10 mouse cellular contexts compared by ENCODE assay signal in genomic region chr13:51595404-51595803, GRCm38 (mm10). TPM values are rescaled to one million over a fixed set of nuclear protein-coding genes. Genes with fewer than 3 reads are reported as not detected.
DNase-seq lines count a peak whose midpoint lies in the region; ATAC-seq and TF ChIP-seq lines count a peak whose summit lies in the region.
"Had no signal": no experiment of that assay in that cellular context is flagged by ENCODE, and none has a peak within 500 bp of the region (broad histone marks: within the 10 kb centered on the region; RNA-seq: fewer than 3 reads in every experiment).

No protein-coding gene starts in this region.

- no peaks in the 10 kb centered on the region for H3K9me3 ChIP-seq in heart, embryonic 11.5 days (replicated peaks; ENCODE audit: control insufficient read depth, low read length)
- H3K9me3 ChIP-seq in neural tube, embryonic 11.5 days (ENCODE audit: control insufficient read depth, low read length): no peaks in the 10 kb centered on the region
- no peaks in the 10 kb centered on the region for H3K9me3 ChIP-seq in intestine, postnatal 0 days (ENCODE audit: control insufficient read depth)

- H3K36me3 ChIP-seq in heart, embryonic 11.5 days (ENCODE audit: control insufficient read depth, insufficient read depth, low read length): no peaks in the 10 kb centered on the region
- H3K36me3 ChIP-seq in neural tube, embryonic 11.5 days (ENCODE audit: control insufficient read depth, insufficient read depth, low read length): no peaks in the 10 kb centered on the region
- H3K36me3 ChIP-seq in intestine, postnatal 0 days (ENCODE audit: control insufficient read depth, insufficient read depth): no peaks in the 10 kb centered on the region

- 53% methylated on average over 11 of the region's 11 CpGs for WGBS in heart, embryonic 11.5 days (ENCODE audit: insufficient replicate concordance)
- 27% methylated on average over 11 of the region's 11 CpGs for WGBS in neural tube, embryonic 11.5 days
- WGBS in intestine, postnatal 0 days: 38% methylated on average over 11 of the region's 11 CpGs

- peaks cover 11% of the 10 kb centered on the region; the same call in 1 of the 2 replicates for H3K27me3 ChIP-seq in heart, embryonic 11.5 days (ENCODE audit: control insufficient read depth, insufficient read depth, low read length)
- H3K27me3 ChIP-seq in neural tube, embryonic 11.5 days (ENCODE audit: control insufficient read depth, insufficient read depth, low read length): no peaks in the 10 kb centered on the region
- H3K27me3 ChIP-seq in intestine, postnatal 0 days (replicated peaks; ENCODE audit: control insufficient read depth, insufficient read depth, low read length): peaks cover 12% of the 10 kb centered on the region; the same call in 1 of the 2 replicates

- no peak for ATAC-seq in heart, embryonic 11.5 days (replicated peaks; ENCODE audit: insufficient number of reproducible peaks, low FRiP score, low TSS enrichment)
- peak; percentile 38; the same call in 1 of the 2 replicates for ATAC-seq in neural tube, embryonic 11.5 days (ENCODE audit: insufficient read depth, low FRiP score, low TSS enrichment)
- no peak for ATAC-seq in intestine, postnatal 0 days

- no peaks in the 10 kb centered on the region for H3K4me1 ChIP-seq in heart, embryonic 11.5 days (ENCODE audit: control insufficient read depth, insufficient read depth, low read length)
- peaks cover 5% of the 10 kb centered on the region; the same call in 1 of the 2 replicates for H3K4me1 ChIP-seq in neural tube, embryonic 11.5 days (ENCODE audit: control insufficient read depth, insufficient read depth, low read length)
- H3K4me1 ChIP-seq in intestine, postnatal 0 days (replicated peaks; ENCODE audit: control insufficient read depth, insufficient read depth, low read length): no peaks in the 10 kb centered on the region

- TF ChIP-seq CTCF in intestine, postnatal 0 days (IDR thresholded peaks at IDR 0.05; ENCODE audit: low read depth): no peak

- peak overlapping the region; percentile 92 for H3K4me2 ChIP-seq in heart, embryonic 11.5 days
- peak overlapping the region; percentile 88 for H3K4me2 ChIP-seq in neural tube, embryonic 11.5 days (ENCODE audit: low read depth)
- no peak overlapping the region for H3K4me2 ChIP-seq in intestine, postnatal 0 days (replicated peaks; ENCODE audit: low read depth)

- no peak overlapping the region for H3K27ac ChIP-seq in heart, embryonic 11.5 days (ENCODE audit: low read depth, low read length)
- no peak overlapping the region for H3K27ac ChIP-seq in neural tube, embryonic 11.5 days (ENCODE audit: low read depth, low read length)
- no peak overlapping the region for H3K27ac ChIP-seq in intestine, postnatal 0 days (ENCODE audit: low read depth, low read length)
- H3K27ac ChIP-seq: macrophage had no signal

- no peak for DNase-seq in heart, adult 8-10 months (ENCODE audit: low spot score)
- peak; percentile 45 for DNase-seq in neural tube, embryonic 11.5 days (ENCODE audit: low spot score)
- no peak for DNase-seq in neural tube, embryonic 10.5 days (ENCODE audit: extremely low spot score, low spot score)
- DNase-seq in right cerebral cortex, postnatal 25 days: peak; percentile 31
- no peak for DNase-seq in urinary bladder, adult 18-20 months (ENCODE audit: low spot score in 2 of 2)
- DNase-seq in cerebellum, postnatal 10 days: no peak
- DNase-seq: cerebellum, adult 11 months had no signal

- H3K9ac ChIP-seq in heart, embryonic 11.5 days (ENCODE audit: low read depth, low read length): peak overlapping the region; percentile 59; the same call in 1 of the 2 replicates
- H3K9ac ChIP-seq in neural tube, embryonic 11.5 days (ENCODE audit: low read length): no peak overlapping the region
- H3K9ac ChIP-seq in intestine, postnatal 0 days (ENCODE audit: low read depth, low read length): no peak overlapping the region

- peak overlapping the region; percentile 51; the same call in 1 of the 2 replicates for H3K4me3 ChIP-seq in heart, embryonic 11.5 days (ENCODE audit: low read depth, low read length)
- H3K4me3 ChIP-seq in neural tube, embryonic 11.5 days (ENCODE audit: low read depth, low read length): no peak overlapping the region; the same call in 1 of the 2 replicates
- peak overlapping the region; percentile 25; the same call in 1 of the 2 replicates for H3K4me3 ChIP-seq in intestine, postnatal 0 days (ENCODE audit: low read depth, low read length)

RNA-seq across cellular contexts. Expression of gene Shc3, which starts 26.2 kb away (rescaled TPM):
- polyA plus RNA-seq in heart, embryonic 11.5 days (2014; fragmentation: Nextera tagmentation; extraction: Ambion mirVana): 0.21 and 0.31 TPM in 2 replicates
- 1 to 10 TPM; 1.7 to 2.1 (median 1.8) TPM for total RNA-seq in heart, adult 8-10 months (2022)
- polyA plus RNA-seq in neural tube, embryonic 11.5 days (2014; fragmentation: Nextera tagmentation; extraction: Ambion mirVana): 2.6 and 2.9 TPM in 2 replicates
- polyA plus RNA-seq in intestine, postnatal 0 days (2015; fragmentation: Nextera tagmentation; extraction: Ambion mirVana): 0.17 TPM in 2 replicates
- polyA plus RNA-seq: macrophage had no signal

RNA-seq across cellular contexts. Expression of gene Cks2, which starts 49.6 kb away (rescaled TPM):
- 295 and 306 TPM in 2 replicates for polyA plus RNA-seq in heart, embryonic 11.5 days (2014; fragmentation: Nextera tagmentation; extraction: Ambion mirVana)
- 1 to 10 TPM in 1 of 4 experiments, under 1 TPM in 2, not detected in 1; 0.66 to 1.1 (median 0.92) TPM for total RNA-seq in heart, adult 8-10 months (2022)
- 315 and 323 TPM in 2 replicates for polyA plus RNA-seq in neural tube, embryonic 11.5 days (2014; fragmentation: Nextera tagmentation; extraction: Ambion mirVana)
- polyA plus RNA-seq in intestine, postnatal 0 days (2015; fragmentation: Nextera tagmentation; extraction: Ambion mirVana): 109 and 119 TPM in 2 replicates

RNA-seq across cellular contexts. Expression of gene Secisbp2, which starts 56.1 kb away (rescaled TPM):
- polyA plus RNA-seq in heart, embryonic 11.5 days (2014; fragmentation: Nextera tagmentation; extraction: Ambion mirVana): 21.9 and 22.8 TPM in 2 replicates
- 10 to 100 TPM; 10.8 to 13.7 (median 11.3) TPM for total RNA-seq in heart, adult 8-10 months (2022)
- polyA plus RNA-seq in neural tube, embryonic 11.5 days (2014; fragmentation: Nextera tagmentation; extraction: Ambion mirVana): 29.2 and 29.8 TPM in 2 replicates
- 20.2 and 26.1 TPM in 2 replicates for polyA plus RNA-seq in intestine, postnatal 0 days (2015; fragmentation: Nextera tagmentation; extraction: Ambion mirVana)

Comparison
In these comparisons a context has a peak if more than half of its experiments do, and no peak if none do; other contexts are left out.
1. DNase-seq: peak in neural tube, embryonic 11.5 days (single experiment) and right cerebral cortex, postnatal 25 days (single experiment); none in heart, adult 8-10 months (single experiment), neural tube, embryonic 10.5 days (single experiment), urinary bladder, adult 18-20 months (0 of 2) and cerebellum, postnatal 10 days (0 of 2).